In the genomic region with DNA sequence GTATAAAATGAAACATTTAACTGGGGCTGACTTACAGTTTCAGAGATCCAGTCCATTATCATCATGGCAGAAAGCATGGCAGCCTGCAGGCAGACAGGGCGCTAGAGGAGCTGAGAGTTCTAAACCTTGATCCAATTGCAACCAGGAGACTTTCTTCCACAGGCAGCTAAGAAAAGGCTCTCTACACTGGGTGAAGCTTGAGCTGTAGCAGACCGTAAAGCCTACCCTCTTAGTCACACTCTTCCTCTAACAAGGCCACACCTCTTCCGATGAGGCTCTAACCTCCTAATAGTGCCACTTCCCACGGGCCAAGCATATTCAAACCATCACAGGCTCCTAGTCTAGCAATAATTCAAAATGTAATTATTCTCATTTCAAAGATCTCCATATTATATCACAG, we compare ENCODE assay signal across 18 mouse cellular contexts. TPM values are rescaled to one million over a fixed set of nuclear protein-coding genes. Genes with fewer than 3 reads are reported as not detected.
DNase-seq lines count a peak whose midpoint lies in the region; ATAC-seq and TF ChIP-seq lines count a peak whose summit lies in the region.
"Had no signal": no experiment of that assay in that cellular context is flagged by ENCODE, and none has a peak within 500 bp of the region (broad histone marks: within the 10 kb centered on the region; RNA-seq: fewer than 3 reads in every experiment).

No protein-coding gene starts in this region.

- no peak overlapping the region for H3K27ac ChIP-seq in hindbrain, embryonic 13.5 days
- H3K27ac ChIP-seq in hindbrain, embryonic 14.5 days = no peak overlapping the region
- H3K27ac ChIP-seq in midbrain, embryonic 13.5 days = no peak overlapping the region
- H3K27ac ChIP-seq in midbrain, embryonic 16.5 days (ENCODE audit: low read length) = no peak overlapping the region
- no peak overlapping the region for H3K27ac ChIP-seq in MEL (ENCODE audit: control insufficient read depth, low read depth, low read length)
- H3K27ac ChIP-seq: neural tube, embryonic 12.5 days had no signal

- DNase-seq in hindbrain, embryonic 14.5 days (ENCODE audit: low spot score) = no peak
- DNase-seq in 416B (ENCODE audit: low read depth) (peak; percentile 85), MEL (ENCODE audit: low read depth, low spot score) (peak; percentile 23)
- DNase-seq in frontal cortex, postnatal 25 days (ENCODE audit: low spot score in 2 of 2) = no peak
- DNase-seq: cerebellum, adult 9-11 months; kidney, adult 9 months; kidney, postnatal 25 days; lung, adult 18-20 months; right cerebral cortex, adult 18-20 months; thymus, postnatal 25 days had no signal

- peaks cover 18% of the 10 kb centered on the region for H3K4me1 ChIP-seq in hindbrain, embryonic 13.5 days (replicated peaks)
- H3K4me1 ChIP-seq in hindbrain, embryonic 14.5 days (replicated peaks; ENCODE audit: control insufficient read depth, insufficient read depth, low read length) = peaks cover 14% of the 10 kb centered on the region
- H3K4me1 ChIP-seq in midbrain, embryonic 13.5 days (replicated peaks) = peaks cover 21% of the 10 kb centered on the region
- H3K4me1 ChIP-seq in midbrain, embryonic 16.5 days (ENCODE audit: control insufficient read depth, insufficient read depth, low read length) = peaks cover 17% of the 10 kb centered on the region
- H3K4me1 ChIP-seq in MEL (ENCODE audit: control insufficient read depth in 1 of 2, insufficient read depth in 2 of 2, low read length in 2 of 2) = peaks cover 7 to 8% of the 10 kb centered on the region in 2 experiments
- H3K4me1 ChIP-seq: neural tube, embryonic 12.5 days had no signal

- H3K79me2 ChIP-seq in MEL (ENCODE audit: control insufficient read depth, insufficient read depth, low read length, poor library complexity) = peaks cover 5% of the 10 kb centered on the region

- TF ChIP-seq CTCF in MEL (IDR thresholded peaks at IDR 0.05 in 2 of 3, conservative IDR thresholded peaks at IDR 0.05 in 1 of 3; ENCODE audit: control insufficient read depth in 1 of 3, insufficient read depth in 1 of 3, low read depth in 2 of 3, low read length in 3 of 3, poor library complexity in 1 of 3, severe bottlenecking in 1 of 3) = no peak

- no peak overlapping the region for H3K9ac ChIP-seq in hindbrain, embryonic 13.5 days
- no peak overlapping the region for H3K9ac ChIP-seq in hindbrain, embryonic 14.5 days
- 0 out of 2 replicates have a peak overlapping the region, but pooled peaks have one; percentile 10 for H3K9ac ChIP-seq in midbrain, embryonic 13.5 days (replicated peaks)
- H3K9ac ChIP-seq in midbrain, embryonic 16.5 days (ENCODE audit: low read depth, low read length) = no peak overlapping the region
- H3K9ac ChIP-seq in MEL (ENCODE audit: control insufficient read depth, low read depth, low read length, poor library complexity, severe bottlenecking) = no peak overlapping the region
- H3K9ac ChIP-seq: neural tube, embryonic 12.5 days had no signal

- no peak for TF ChIP-seq POLR2A in MEL (IDR thresholded peaks at IDR 0.05; ENCODE audit: control insufficient read depth in 1 of 2, insufficient read depth in 1 of 2, low read depth in 1 of 2, low read length in 2 of 2, poor library complexity in 1 of 2)

- no peak overlapping the region for H3K4me3 ChIP-seq in hindbrain, embryonic 13.5 days
- no peak overlapping the region for H3K4me3 ChIP-seq in hindbrain, embryonic 14.5 days (replicated peaks; ENCODE audit: low read length)
- H3K4me3 ChIP-seq in midbrain, embryonic 13.5 days (replicated peaks) = no peak overlapping the region
- no peak overlapping the region for H3K4me3 ChIP-seq in midbrain, embryonic 16.5 days (ENCODE audit: low read depth, low read length)
- peak overlapping the region in 1 of 2 experiments; percentile 75; a peak in 2 of 4 replicates for H3K4me3 ChIP-seq in MEL (ENCODE audit: control insufficient read depth in 1 of 2, insufficient read depth in 1 of 2, low read depth in 2 of 2, low read length in 2 of 2)

- H3K9me3 ChIP-seq in hindbrain, embryonic 13.5 days = no peaks in the 10 kb centered on the region
- no peaks in the 10 kb centered on the region for H3K9me3 ChIP-seq in hindbrain, embryonic 14.5 days (ENCODE audit: control insufficient read depth, low read length)
- H3K9me3 ChIP-seq in midbrain, embryonic 13.5 days = no peaks in the 10 kb centered on the region
- H3K9me3 ChIP-seq in midbrain, embryonic 16.5 days (replicated peaks; ENCODE audit: control insufficient read depth, low read length, poor library complexity, severe bottlenecking) = 0 out of 2 replicates have a peak, but pooled peaks cover 2% of the 10 kb centered on the region
- no peaks in the 10 kb centered on the region for H3K9me3 ChIP-seq in MEL (replicated peaks; ENCODE audit: insufficient read depth, low read length)
- H3K9me3 ChIP-seq: embryonic facial prominence, embryonic 13.5 days; heart, embryonic 15.5 days; intestine, embryonic 15.5 days; neural tube, embryonic 12.5 days had no signal

- WGBS in hindbrain, embryonic 13.5 days = 96% methylated on average over 4 of the region's 4 CpGs
- WGBS in hindbrain, embryonic 14.5 days = 89% methylated on average over 4 of the region's 4 CpGs
- 97% methylated on average over 4 of the region's 4 CpGs for WGBS in midbrain, embryonic 13.5 days
- WGBS in midbrain, embryonic 16.5 days = 95% methylated on average over 4 of the region's 4 CpGs

- 0 out of 2 replicates have a peak, but pooled peaks cover 5% of the 10 kb centered on the region for H3K27me3 ChIP-seq in hindbrain, embryonic 13.5 days
- H3K27me3 ChIP-seq in hindbrain, embryonic 14.5 days (ENCODE audit: control insufficient read depth, insufficient read depth, low read length) = no peaks in the 10 kb centered on the region
- no peaks in the 10 kb centered on the region for H3K27me3 ChIP-seq in midbrain, embryonic 13.5 days
- H3K27me3 ChIP-seq in midbrain, embryonic 16.5 days (ENCODE audit: control insufficient read depth, insufficient read depth, low read depth, low read length) = no peaks in the 10 kb centered on the region
- H3K27me3 ChIP-seq in MEL (ENCODE audit: control insufficient read depth in 1 of 2, insufficient read depth in 2 of 2, low read length in 2 of 2) = no peaks in the 10 kb centered on the region
- H3K27me3 ChIP-seq: embryonic facial prominence, embryonic 13.5 days; heart, embryonic 15.5 days; intestine, embryonic 15.5 days; neural tube, embryonic 12.5 days had no signal

- peak overlapping the region; percentile 50; the same call in 1 of the 2 replicates for H3K4me2 ChIP-seq in hindbrain, embryonic 13.5 days
- H3K4me2 ChIP-seq in hindbrain, embryonic 14.5 days (replicated peaks) = no peak overlapping the region; the same call in 1 of the 2 replicates
- peak overlapping the region; percentile 12 for H3K4me2 ChIP-seq in midbrain, embryonic 13.5 days (replicated peaks)
- no peak overlapping the region for H3K4me2 ChIP-seq in midbrain, embryonic 16.5 days (ENCODE audit: low read length)

- H3K36me3 ChIP-seq in hindbrain, embryonic 13.5 days = 0 out of 2 replicates have a peak, but pooled peaks cover 6% of the 10 kb centered on the region
- no peaks in the 10 kb centered on the region for H3K36me3 ChIP-seq in hindbrain, embryonic 14.5 days (replicated peaks; ENCODE audit: control insufficient read depth, insufficient read depth)
- 0 out of 2 replicates have a peak, but pooled peaks cover 5% of the 10 kb centered on the region for H3K36me3 ChIP-seq in midbrain, embryonic 13.5 days
- H3K36me3 ChIP-seq in midbrain, embryonic 16.5 days (ENCODE audit: control insufficient read depth, insufficient read depth, low read length) = no peaks in the 10 kb centered on the region
- H3K36me3 ChIP-seq in MEL (ENCODE audit: control insufficient read depth in 1 of 2, insufficient read depth in 2 of 2, low read length in 2 of 2) = peaks cover 0 to 13% of the 10 kb centered on the region in 2 experiments; a peak in 2 of 4 replicates
- H3K36me3 ChIP-seq: heart, embryonic 15.5 days; intestine, embryonic 15.5 days; neural tube, embryonic 12.5 days had no signal

- TF ChIP-seq RAD21 in MEL (IDR thresholded peaks at IDR 0.05; ENCODE audit: low read depth, low read length) = no peak

- TF ChIP-seq EP300 in MEL (IDR thresholded peaks at IDR 0.05; ENCODE audit: low read depth in 1 of 2, low read length in 2 of 2) = no peak

- no peak for ATAC-seq in hindbrain, embryonic 13.5 days (ENCODE audit: low FRiP score)
- no peak for ATAC-seq in hindbrain, embryonic 14.5 days (ENCODE audit: low FRiP score)
- no peak for ATAC-seq in midbrain, embryonic 13.5 days
- ATAC-seq in midbrain, embryonic 16.5 days = no peak
- ATAC-seq: forebrain, embryonic 16.5 days; intestine, embryonic 15.5 days had no signal

TF ChIP-seq in MEL, 35 proteins besides CTCF, POLR2A, EP300 and RAD21:
- no peak for TF ChIP-seq ZKSCAN1 (IDR thresholded peaks at IDR 0.05; ENCODE audit: low read depth, low read length)
- TF ChIP-seq UBTF (IDR thresholded peaks at IDR 0.05; ENCODE audit: borderline replicate concordance, insufficient read depth, low read depth, low read length) = no peak
- TF ChIP-seq MAFK (IDR thresholded peaks at IDR 0.05; ENCODE audit: borderline replicate concordance, low read depth, low read length) = no peak
- no peak for TF ChIP-seq E2F4 (IDR thresholded peaks at IDR 0.05; ENCODE audit: borderline replicate concordance, low read depth, low read length)
- TF ChIP-seq ZNF384 (IDR thresholded peaks at IDR 0.05; ENCODE audit: low read depth, low read length) = no peak
- no peak for TF ChIP-seq MYB (IDR thresholded peaks at IDR 0.05; ENCODE audit: low read depth, low read length)

RNA-seq across cellular contexts. Expression of gene Zfp119a, which starts 1.5 kb away (rescaled TPM):
- 11.9 and 12.1 TPM in 2 replicates for polyA plus RNA-seq in hindbrain, embryonic 13.5 days (2015; fragmentation: Nextera tagmentation; extraction: Ambion mirVana)
- 11.3 TPM in 2 replicates for polyA plus RNA-seq in hindbrain, embryonic 14.5 days (2014; fragmentation: Nextera tagmentation; extraction: Ambion mirVana)
- polyA plus RNA-seq in midbrain, embryonic 13.5 days (2015; fragmentation: Nextera tagmentation; extraction: Ambion mirVana) = 14.5 and 15.2 TPM in 2 replicates
- polyA plus RNA-seq in midbrain, embryonic 16.5 days (2015; fragmentation: Nextera tagmentation; extraction: Ambion mirVana) = 12.8 and 14.8 TPM in 2 replicates
- total RNA-seq in MEL (2012; rRNA removed) = 1.7 TPM in 2 replicates
- polyA plus RNA-seq in MEL (2012; ENCODE audit: insufficient read depth in 1 of 2, insufficient read length in 2 of 2, low read depth in 1 of 2, low replicate concordance in 2 of 2, missing spikeins in 1 of 2) = under 1 TPM in 1 of 2 experiments, not detected in 1; 0.71 TPM

RNA-seq across cellular contexts. Expression of gene Zfp959, which starts 14.7 kb away (rescaled TPM):
- 14.5 and 15.3 TPM in 2 replicates for polyA plus RNA-seq in hindbrain, embryonic 13.5 days (2015; fragmentation: Nextera tagmentation; extraction: Ambion mirVana)
- 14.0 and 16.1 TPM in 2 replicates for polyA plus RNA-seq in hindbrain, embryonic 14.5 days (2014; fragmentation: Nextera tagmentation; extraction: Ambion mirVana)
- polyA plus RNA-seq in midbrain, embryonic 13.5 days (2015; fragmentation: Nextera tagmentation; extraction: Ambion mirVana) = 16.3 and 19.2 TPM in 2 replicates
- polyA plus RNA-seq in midbrain, embryonic 16.5 days (2015; fragmentation: Nextera tagmentation; extraction: Ambion mirVana) = 14.1 and 15.6 TPM in 2 replicates
- total RNA-seq in MEL (2012; rRNA removed) = 6.0 and 7.4 TPM in 2 replicates
- 1 to 10 TPM in 1 of 2 experiments, not detected in 1; 4.2 TPM for polyA plus RNA-seq in MEL (2012; ENCODE audit: insufficient read depth in 1 of 2, insufficient read length in 2 of 2, low read depth in 1 of 2, low replicate concordance in 2 of 2, missing spikeins in 1 of 2)

Comparison
In these comparisons a context has a peak if more than half of its experiments do, and no peak if none do; other contexts are left out.
1. H3K4me2 ChIP-seq: peak in hindbrain, embryonic 13.5 days (single experiment) and midbrain, embryonic 13.5 days (single experiment); none in hindbrain, embryonic 14.5 days (single experiment) and midbrain, embryonic 16.5 days (single experiment).
2. DNase-seq: peak in 416B (single experiment) and MEL (single experiment); none in hindbrain, embryonic 14.5 days (single experiment) and frontal cortex, postnatal 25 days (0 of 2).